Mouse (Mus musculus) embryonic fibroblast, embryonic 13.5 days (primary cell): ENCODE data around the gene Lrrc27.

Experiments used
- CTCF ChIP-seq: IDR thresholded peaks from 2 replicates; pipeline ENCODE4 v1.5.1; 2011; ENCODE audit warnings: mild to moderate bottlenecking, control low read depth, low read length, moderate library complexity, borderline replicate concordance; ENCODE audit not compliant: insufficient read depth
- POLR2A ChIP-seq: IDR thresholded peaks from 2 replicates; pipeline ENCODE4 v1.6.1; 2011; ENCODE audit warnings: low read depth, mild to moderate bottlenecking, control low read depth, low read length, moderate library complexity

DNA sequence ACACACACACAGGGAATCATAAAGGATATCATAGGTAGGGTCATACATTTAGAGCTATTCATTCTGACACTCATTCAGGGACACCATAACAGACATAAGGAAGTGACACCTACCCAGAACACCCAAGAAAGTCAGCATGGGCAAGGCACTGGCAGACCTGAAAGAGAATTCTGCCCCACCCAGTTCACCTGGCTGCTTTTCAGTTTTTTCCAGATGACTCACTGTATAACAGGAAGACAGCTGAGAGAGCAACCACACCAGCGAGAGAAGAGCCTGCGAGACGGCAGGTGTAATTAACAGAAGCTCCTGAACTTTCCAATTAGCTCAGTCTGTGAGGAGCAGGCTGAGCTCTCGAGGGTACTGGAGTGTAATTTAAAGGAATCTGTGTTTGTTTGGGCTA is 43.6 kb upstream of the Lrrc27 start:
- TF ChIP-seq CTCF = no peak
- TF ChIP-seq POLR2A = no peak
